Mouse (Mus musculus) liver, postnatal 0 days (tissue): ENCODE measurements around the gene Myh9.

Experiments
- CTCF ChIP-seq: sonication (generic); IDR thresholded peaks from 2 replicates; pipeline ENCODE4 v1.5.1; 2016; ENCODE audit warnings: antibody characterized with exemption, low read depth
- EP300 ChIP-seq: IDR thresholded peaks from 2 replicates; pipeline ENCODE4 v1.6.1; 2016; ENCODE audit warnings: antibody characterized with exemption, low read depth, mild to moderate bottlenecking

- TF ChIP-seq CTCF = no peak
- no peak for TF ChIP-seq EP300
These were observed 9.2 kb upstream of the Myh9 start for GRCm38 (mm10) chr15:77851136-77851535.
